ENCODE assay signal across 9 mouse cellular contexts in genomic region chr12:102166691-102167261, GRCm38 (mm10). TPM values are rescaled to one million over a fixed set of nuclear protein-coding genes. Genes with fewer than 3 reads are reported as not detected.
A peak's percentile ranks its signal among the peaks of the same experiment; 100 is the strongest.
DNase-seq lines count a peak whose midpoint lies in the region; ATAC-seq lines count a peak whose summit lies in the region.
"Had no signal": no experiment of that assay in that cellular context is flagged by ENCODE, and none has a peak within 500 bp of the region (broad histone marks: within the 10 kb centered on the region; RNA-seq: fewer than 3 reads in every experiment).

No protein-coding gene starts in this region.

- peaks cover 19% of the 10 kb centered on the region; the same call in 1 of the 2 replicates for H3K4me1 ChIP-seq in heart, embryonic 10.5 days
- H3K4me1 ChIP-seq in neural tube, embryonic 13.5 days (replicated peaks): peaks cover 17% of the 10 kb centered on the region
- peaks cover 8% of the 10 kb centered on the region; the same call in 1 of the 2 replicates for H3K4me1 ChIP-seq in neural tube, embryonic 15.5 days
- 0 out of 2 replicates have a peak, but pooled peaks cover 11% of the 10 kb centered on the region for H3K4me1 ChIP-seq in midbrain, embryonic 10.5 days

- no peaks in the 10 kb centered on the region for H3K9me3 ChIP-seq in heart, embryonic 10.5 days
- no peaks in the 10 kb centered on the region for H3K9me3 ChIP-seq in neural tube, embryonic 13.5 days
- H3K9me3 ChIP-seq in neural tube, embryonic 15.5 days (replicated peaks): no peaks in the 10 kb centered on the region
- H3K9me3 ChIP-seq in midbrain, embryonic 10.5 days (replicated peaks): no peaks in the 10 kb centered on the region

- no peak overlapping the region for H3K9ac ChIP-seq in neural tube, embryonic 13.5 days
- no peak overlapping the region for H3K9ac ChIP-seq in neural tube, embryonic 15.5 days (replicated peaks)

- no peaks in the 10 kb centered on the region for H3K36me3 ChIP-seq in heart, embryonic 10.5 days
- H3K36me3 ChIP-seq in neural tube, embryonic 13.5 days: no peaks in the 10 kb centered on the region
- H3K36me3 ChIP-seq in neural tube, embryonic 15.5 days: no peaks in the 10 kb centered on the region
- H3K36me3 ChIP-seq in midbrain, embryonic 10.5 days: no peaks in the 10 kb centered on the region

- peak; percentile 89 for ATAC-seq in neural tube, embryonic 13.5 days (ENCODE audit: low read depth)
- no peak; the same call in 1 of the 2 replicates for ATAC-seq in neural tube, embryonic 15.5 days (ENCODE audit: low FRiP score)

- 0 out of 2 replicates have a peak, but pooled peaks cover 3% of the 10 kb centered on the region for H3K27me3 ChIP-seq in heart, embryonic 10.5 days (ENCODE audit: insufficient read depth, poor library complexity, severe bottlenecking)
- no peaks in the 10 kb centered on the region for H3K27me3 ChIP-seq in neural tube, embryonic 13.5 days
- H3K27me3 ChIP-seq in neural tube, embryonic 15.5 days (replicated peaks): no peaks in the 10 kb centered on the region
- H3K27me3 ChIP-seq in midbrain, embryonic 10.5 days (ENCODE audit: low read depth, poor library complexity, severe bottlenecking): no peaks in the 10 kb centered on the region

- DNase-seq in heart, embryonic 10.5 days (ENCODE audit: low spot score): no peak
- no peak for DNase-seq in heart, adult 8-10 months (ENCODE audit: low spot score)
- DNase-seq in midbrain, embryonic 10.5 days (ENCODE audit: low spot score): no peak
- no peak for DNase-seq in ovary, postnatal 14 days (ENCODE audit: low spot score)
- DNase-seq in right cerebral cortex, adult 2 months (ENCODE audit: low spot score in 2 of 2): no peak
- DNase-seq in layer of hippocampus, postnatal 36 days: no peak

- H3K4me2 ChIP-seq in neural tube, embryonic 13.5 days: no peak overlapping the region
- H3K4me2 ChIP-seq in neural tube, embryonic 15.5 days: no peak overlapping the region

- H3K27ac ChIP-seq in heart, embryonic 10.5 days: peak overlapping the region; percentile 52; the same call in 1 of the 2 replicates
- peak overlapping the region; percentile 43 for H3K27ac ChIP-seq in neural tube, embryonic 13.5 days (replicated peaks)
- H3K27ac ChIP-seq in neural tube, embryonic 15.5 days (replicated peaks): no peak overlapping the region
- H3K27ac ChIP-seq in midbrain, embryonic 10.5 days (replicated peaks): peak overlapping the region; percentile 52

- 49% methylated on average over 5 of the region's 5 CpGs for WGBS in heart, embryonic 10.5 days
- 48% methylated on average over 5 of the region's 5 CpGs for WGBS in neural tube, embryonic 13.5 days
- 39% methylated on average over 5 of the region's 5 CpGs for WGBS in neural tube, embryonic 15.5 days
- 69% methylated on average over 5 of the region's 5 CpGs for WGBS in midbrain, embryonic 10.5 days

- no peak overlapping the region for H3K4me3 ChIP-seq in heart, embryonic 10.5 days
- H3K4me3 ChIP-seq in neural tube, embryonic 13.5 days: no peak overlapping the region
- no peak overlapping the region for H3K4me3 ChIP-seq in neural tube, embryonic 15.5 days (replicated peaks)
- H3K4me3 ChIP-seq in midbrain, embryonic 10.5 days: no peak overlapping the region

RNA-seq across cellular contexts. Expression of gene Slc24a4, which starts 38.2 kb away (rescaled TPM):
- polyA plus RNA-seq in heart, embryonic 10.5 days (2016; fragmentation: Nextera tagmentation; extraction: Ambion mirVana): 1.9 and 3.7 TPM in 2 replicates
- total RNA-seq in heart, adult 8-10 months (2022): under 1 TPM; 0.49 to 1.00 (median 0.65) TPM
- 0.85 and 0.89 TPM in 2 replicates for polyA plus RNA-seq in neural tube, embryonic 13.5 days (2015; fragmentation: Nextera tagmentation; extraction: Ambion mirVana)
- 2.7 and 2.8 TPM in 2 replicates for polyA plus RNA-seq in neural tube, embryonic 15.5 days (2015; fragmentation: Nextera tagmentation; extraction: Ambion mirVana)
- polyA plus RNA-seq in midbrain, embryonic 10.5 days (2016; fragmentation: Nextera tagmentation; extraction: Ambion mirVana): 0.09 and 0.17 TPM in 2 replicates
- 10 to 100 TPM; 43.0 to 47.4 TPM for total RNA-seq in layer of hippocampus, postnatal 36 days (2021)
- total RNA-seq: gastrocnemius, adult 18-20 months had no signal
